Mouse (Mus musculus) hindbrain, embryonic 13.5 days (tissue): Measurements from ENCODE around the gene Rab35. TPM values are rescaled to one million over a fixed set of nuclear protein-coding genes. Genes with fewer than 3 reads are reported as not detected.

ENCODE experiments used
- ATAC-seq: fragments of 200-750 bp; cut with Nextera tagmentation; 2 replicates; pipeline ENCODE4 v1.8.0; 2017; ENCODE audit warnings: moderate TSS enrichment; ENCODE audit not compliant: low FRiP score
- H3K27ac ChIP-seq: fragments of 300-500 bp; sonication (generic); 2 replicates; pipeline ENCODE4 v1.5.1; 2015; ENCODE audit warnings: inconsistent platforms, mild to moderate bottlenecking, moderate library complexity
- H3K27me3 ChIP-seq: fragments of 300-500 bp; sonication (generic); 2 replicates; pipeline ENCODE4 v1.6.1; 2015; ENCODE audit warnings: mild to moderate bottlenecking, inconsistent platforms
- H3K36me3 ChIP-seq: fragments of 300-500 bp; sonication (generic); 2 replicates; pipeline ENCODE4 v1.6.1; 2015; ENCODE audit warnings: mild to moderate bottlenecking, inconsistent platforms
- H3K4me1 ChIP-seq: fragments of 300-500 bp; sonication (generic); replicated peaks from 2 replicates; pipeline ENCODE4 v1.6.1; 2015; ENCODE audit warnings: inconsistent platforms
- H3K4me2 ChIP-seq: fragments of 300-500 bp; sonication (generic); 2 replicates; pipeline ENCODE4 v1.6.1; 2015; ENCODE audit warnings: inconsistent platforms, mild to moderate bottlenecking, moderate library complexity
- H3K4me3 ChIP-seq: fragments of 300-500 bp; sonication (generic); 2 replicates; pipeline ENCODE4 v1.5.1; 2015; ENCODE audit warnings: mild to moderate bottlenecking, inconsistent platforms
- H3K9ac ChIP-seq: fragments of 300-500 bp; sonication (generic); 2 replicates; pipeline ENCODE4 v1.6.1; 2015; ENCODE audit warnings: mild to moderate bottlenecking, inconsistent platforms
- H3K9me3 ChIP-seq: fragments of 300-500 bp; sonication (generic); 2 replicates; pipeline ENCODE4 v1.6.1; 2016; ENCODE audit warnings: inconsistent platforms
- WGBS: fragments of 180-500 bp; shearing (Covaris S2); methylation state at CpG from one replicate; pipeline ENCODE4 v1.1.7; 2015; 5-methylcytosine and 5-hydroxymethylcytosine counted together
- polyA plus RNA-seq: library from polyadenylated mRNA; unstranded; fragments of >200 nt; fragmentation: Nextera tagmentation; extraction: Ambion mirVana; gene quantifications from 2 replicates; pipeline ENCODE4 v1.2.1, GENCODE M21; 2015

Rab35 gene
- polyA plus RNA-seq, 1 experiment from 2014 or later, result 17.8 TPM

GRCm38 (mm10) chr5:115623694-115624440 is 7.8 kb upstream of the Rab35 start:
- WGBS, result 73% methylated on average over 9 of the region's 9 CpGs
- no peak for ATAC-seq
- 0 out of 2 replicates have a peak overlapping the region, but pooled peaks have one; percentile 23 for H3K27ac ChIP-seq

GRCm38 (mm10) chr5:115626237-115626886 is 5.3 kb upstream of the Rab35 start:
- no peak overlapping the region for H3K9ac ChIP-seq
- H3K27me3 ChIP-seq, result no peaks in the 10 kb centered on the region
- WGBS, result 87% methylated on average over 10 of the region's 10 CpGs
- no peak overlapping the region for H3K4me3 ChIP-seq
- H3K36me3 ChIP-seq, result peaks cover 10% of the 10 kb centered on the region
- H3K27ac ChIP-seq, result no peak overlapping the region
- H3K4me2 ChIP-seq, result no peak overlapping the region
- peaks cover 10% of the 10 kb centered on the region for H3K4me1 ChIP-seq
- no peaks in the 10 kb centered on the region for H3K9me3 ChIP-seq
- no peak for ATAC-seq

More at GRCm38 (mm10) chr5:115623694-115624440, 7.8 kb upstream of the Rab35 start:
- Histone ChIP-seq H3K9ac (no peak overlapping the region), H3K4me3 (no peak overlapping the region), H3K27me3 (no peaks in the 10 kb centered on the region), H3K4me1 (no peaks in the 10 kb centered on the region), H3K4me2 (no peak overlapping the region), H3K36me3 (peaks cover 35% of the 10 kb centered on the region), H3K9me3 (no peaks in the 10 kb centered on the region)

DNA sequence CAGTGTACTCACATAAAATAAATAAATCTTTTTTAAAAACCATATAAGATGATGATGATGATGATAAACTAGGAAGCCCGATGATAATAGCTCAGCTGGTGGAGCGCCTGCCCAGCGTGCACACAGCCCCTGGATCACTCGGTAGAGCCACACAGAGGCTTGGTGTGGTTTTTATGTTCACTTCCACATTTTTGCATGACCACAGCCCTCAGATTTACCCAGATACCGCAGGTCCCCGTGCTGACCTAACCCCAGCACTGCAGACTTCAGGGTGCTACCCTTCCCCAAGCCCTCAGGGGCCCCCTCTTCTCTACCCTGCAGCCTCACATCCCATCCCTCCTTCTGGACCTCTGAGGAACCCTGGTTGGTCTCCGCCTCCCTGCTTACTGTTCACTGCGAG is 3.6 kb upstream of the Rab35 start:
- H3K27me3 ChIP-seq, result no peaks in the 10 kb centered on the region
- WGBS, result 81% methylated on average over 8 of the region's 8 CpGs
- no peaks in the 10 kb centered on the region for H3K36me3 ChIP-seq
- H3K27ac ChIP-seq, result no peak overlapping the region
- no peak overlapping the region for H3K9ac ChIP-seq
- ATAC-seq, result no peak
- peaks cover 18% of the 10 kb centered on the region for H3K4me1 ChIP-seq
- no peak overlapping the region for H3K4me3 ChIP-seq
- H3K4me2 ChIP-seq, result no peak overlapping the region
- no peaks in the 10 kb centered on the region for H3K9me3 ChIP-seq

DNA sequence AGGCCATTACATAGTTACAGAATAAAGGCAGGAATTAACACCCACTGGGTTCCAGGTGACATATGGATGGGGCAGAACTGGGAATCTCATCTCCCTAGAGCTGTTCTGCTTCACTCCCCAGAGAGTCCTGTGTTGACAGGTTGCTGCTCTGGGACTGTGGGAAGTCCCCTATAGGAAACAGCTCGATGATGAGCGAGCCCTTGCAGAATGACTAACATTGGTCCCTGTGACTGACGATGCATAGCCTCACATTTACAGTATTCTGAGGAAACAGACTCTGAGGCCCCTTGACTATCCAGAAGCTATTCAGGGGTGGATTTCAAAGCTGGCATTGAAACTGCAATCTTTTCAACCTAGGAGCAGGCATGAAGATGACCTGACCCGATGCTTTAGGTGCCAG is 2.0 kb upstream of the Rab35 start:
- no peak for ATAC-seq
- 91% methylated on average over 4 of the region's 4 CpGs for WGBS
- Histone ChIP-seq H3K27ac (no peak overlapping the region), H3K4me2 (no peak overlapping the region), H3K9me3 (no peaks in the 10 kb centered on the region), H3K4me3 (no peak overlapping the region), H3K9ac (no peak overlapping the region), H3K36me3 (no peaks in the 10 kb centered on the region), H3K27me3 (no peaks in the 10 kb centered on the region), H3K4me1 (peaks cover 34% of the 10 kb centered on the region)

DNA sequence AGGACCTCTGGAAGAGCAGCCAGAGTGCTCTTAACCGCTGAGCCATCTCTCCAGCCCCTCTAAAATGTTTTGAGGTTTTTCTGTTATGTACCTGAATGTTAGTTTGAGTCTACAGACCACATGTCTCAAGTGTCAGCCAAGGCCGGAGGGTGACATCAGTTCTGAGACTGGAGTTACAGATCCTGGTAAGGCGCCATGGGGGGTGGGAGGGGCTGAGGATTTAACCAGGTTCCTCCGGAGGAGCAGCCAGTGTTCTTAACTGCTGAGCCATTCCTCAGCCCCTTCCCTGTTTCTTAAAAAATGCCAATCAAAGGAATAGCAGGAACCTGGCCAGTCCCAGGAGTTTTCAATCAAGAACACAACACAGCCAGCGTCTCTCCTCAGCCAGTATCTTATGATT is 1.4 kb upstream of the Rab35 start:
- WGBS, result 58% methylated on average over 5 of the region's 5 CpGs
- no peak overlapping the region for H3K27ac ChIP-seq

DNA sequence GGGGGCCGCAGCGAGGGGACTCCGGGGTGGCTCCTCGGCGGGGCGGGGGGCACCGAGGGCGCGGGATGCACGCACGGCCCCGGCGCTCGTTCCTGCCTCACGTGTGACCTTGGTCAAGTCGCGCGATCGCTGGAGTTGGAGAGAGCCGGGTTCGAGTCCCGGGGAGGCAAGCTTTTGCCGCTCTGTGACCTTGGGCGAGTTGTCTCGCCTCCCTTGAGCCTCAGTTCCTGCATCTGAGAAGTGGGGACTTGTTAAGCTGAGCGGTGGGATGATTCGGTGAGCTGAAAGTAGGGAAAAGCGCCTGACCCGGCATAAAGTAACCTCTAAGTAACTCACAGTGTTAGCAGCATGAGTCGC is 628 bp downstream of the Rab35 start:
- Histone ChIP-seq H3K4me3 (peak overlapping the region; percentile 93), H3K27me3 (no peaks in the 10 kb centered on the region), H3K9me3 (no peaks in the 10 kb centered on the region), H3K27ac (peak overlapping the region; percentile 87), H3K36me3 (peaks cover 1% of the 10 kb centered on the region; the same call in 1 of the 2 replicates), H3K4me2 (peak overlapping the region; percentile 87), H3K9ac (peak overlapping the region; percentile 90), H3K4me1 (peaks cover 56% of the 10 kb centered on the region)
- 2% methylated on average over 18 of the region's 30 CpGs for WGBS
- 0 out of 2 replicates have a peak, but pooled peaks have one; percentile 3 for ATAC-seq

More for the DNA sequence above, 1.4 kb upstream of the Rab35 start:
- Histone ChIP-seq H3K27me3 (no peaks in the 10 kb centered on the region), H3K36me3 (no peaks in the 10 kb centered on the region), H3K4me3 (peak overlapping the region; percentile 93), H3K9ac (no peak overlapping the region), H3K4me1 (peaks cover 40% of the 10 kb centered on the region), H3K9me3 (no peaks in the 10 kb centered on the region), H3K4me2 (peak overlapping the region; percentile 70; the same call in 1 of the 2 replicates)
- ATAC-seq, result no peak

DNA sequence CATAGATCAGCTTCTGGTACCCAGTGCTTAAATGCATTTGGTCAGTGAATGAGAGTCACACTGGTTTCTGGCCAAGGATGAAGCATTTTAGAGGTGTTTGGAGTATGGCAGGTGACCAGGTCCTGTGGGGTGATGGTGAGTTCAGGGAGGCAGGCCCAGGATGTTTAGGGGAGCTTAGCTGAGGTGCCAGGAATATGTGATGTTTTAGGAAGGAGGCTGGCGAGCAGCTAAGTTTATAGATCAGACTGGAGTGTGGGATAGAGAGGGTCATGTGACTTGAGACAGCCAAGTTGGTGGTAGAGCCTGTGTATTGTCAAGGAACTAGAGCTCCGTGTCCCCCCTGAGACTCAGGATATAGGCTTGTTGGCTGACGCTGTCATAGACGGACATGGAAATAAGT is 1.4 kb downstream of the Rab35 start:
- Histone ChIP-seq H3K4me2 (peak overlapping the region; percentile 87), H3K9ac (peak overlapping the region; percentile 90), H3K9me3 (no peaks in the 10 kb centered on the region), H3K27ac (no peak overlapping the region), H3K4me1 (peaks cover 60% of the 10 kb centered on the region), H3K36me3 (peaks cover 8% of the 10 kb centered on the region), H3K27me3 (no peaks in the 10 kb centered on the region), H3K4me3 (peak overlapping the region; percentile 93)
- ATAC-seq, result no peak
- WGBS, result 61% methylated on average over 4 of the region's 4 CpGs

DNA sequence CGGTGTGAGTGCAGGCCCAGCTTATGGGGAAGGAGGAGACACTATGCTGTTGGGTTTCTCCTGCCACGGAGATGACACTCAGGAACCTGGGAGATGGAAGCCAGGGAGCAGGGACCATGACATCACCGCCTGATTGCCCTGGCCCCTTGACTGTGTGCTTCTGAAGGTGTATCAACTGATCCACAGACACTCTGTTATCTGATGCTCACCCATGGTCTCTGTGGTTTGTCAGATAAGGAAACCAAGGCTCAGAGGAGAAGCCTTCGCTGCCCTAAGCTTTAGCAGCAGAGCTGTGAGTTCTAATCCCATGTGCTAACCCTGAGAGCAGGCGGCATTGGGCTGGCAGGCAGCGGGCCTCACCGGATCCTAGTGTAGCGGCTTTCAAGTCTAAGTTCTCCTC is 2.3 kb downstream of the Rab35 start:
- Histone ChIP-seq H3K27ac (no peak overlapping the region), H3K36me3 (peaks cover 18% of the 10 kb centered on the region), H3K27me3 (no peaks in the 10 kb centered on the region), H3K4me1 (peaks cover 60% of the 10 kb centered on the region), H3K4me3 (no peak overlapping the region; the same call in 1 of the 2 replicates), H3K9ac (0 out of 2 replicates have a peak overlapping the region, but pooled peaks have one; percentile 90), H3K4me2 (0 out of 2 replicates have a peak overlapping the region, but pooled peaks have one; percentile 13), H3K9me3 (no peaks in the 10 kb centered on the region)
- no peak for ATAC-seq
- WGBS, result 92% methylated on average over 8 of the region's 8 CpGs

- H3K4me3 ChIP-seq, result no peak overlapping the region
- H3K9ac ChIP-seq, result peak overlapping the region; percentile 49; the same call in 1 of the 2 replicates
- H3K27me3 ChIP-seq, result no peaks in the 10 kb centered on the region
- no peak overlapping the region for H3K4me2 ChIP-seq
- H3K9me3 ChIP-seq, result no peaks in the 10 kb centered on the region
- H3K36me3 ChIP-seq, result peaks cover 33% of the 10 kb centered on the region
- H3K27ac ChIP-seq, result no peak overlapping the region; the same call in 1 of the 2 replicates
- WGBS, result 68% methylated on average over 6 of the region's 6 CpGs
- no peak for ATAC-seq
- H3K4me1 ChIP-seq, result peaks cover 56% of the 10 kb centered on the region
Measured at GRCm38 (mm10) chr5:115635536-115635935, 3.8 kb downstream of the Rab35 start.

DNA sequence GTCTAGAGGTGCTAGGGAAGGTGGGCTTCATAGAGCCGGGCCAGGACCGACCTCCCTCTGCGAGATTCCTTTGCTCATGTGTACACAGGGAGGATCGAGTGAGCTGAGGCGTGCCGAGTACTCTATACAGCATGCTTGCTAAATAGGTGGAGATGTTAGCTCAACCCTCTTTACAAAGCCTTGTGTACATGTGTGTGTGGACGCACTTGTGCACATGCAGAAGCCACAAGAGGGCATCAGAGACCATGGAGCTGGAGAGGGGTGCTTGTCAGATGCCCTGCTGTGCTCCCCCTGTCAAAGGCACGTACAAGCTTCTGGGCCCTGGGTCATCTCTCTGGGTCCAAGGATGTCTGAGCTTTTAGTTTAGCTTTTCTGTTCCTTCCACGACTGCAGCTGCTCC is 12.5 kb downstream of the Rab35 start:
- H3K27me3 ChIP-seq, result no peaks in the 10 kb centered on the region
- H3K27ac ChIP-seq, result 0 out of 2 replicates have a peak overlapping the region, but pooled peaks have one; percentile 18
- no peaks in the 10 kb centered on the region for H3K9me3 ChIP-seq
- H3K36me3 ChIP-seq, result peaks cover 98% of the 10 kb centered on the region
- H3K9ac ChIP-seq, result no peak overlapping the region
- H3K4me3 ChIP-seq, result no peak overlapping the region
- no peak overlapping the region for H3K4me2 ChIP-seq
- ATAC-seq, result no peak
- 86% methylated on average over 9 of the region's 9 CpGs for WGBS
- H3K4me1 ChIP-seq, result peaks cover 7% of the 10 kb centered on the region; the same call in 1 of the 2 replicates

DNA sequence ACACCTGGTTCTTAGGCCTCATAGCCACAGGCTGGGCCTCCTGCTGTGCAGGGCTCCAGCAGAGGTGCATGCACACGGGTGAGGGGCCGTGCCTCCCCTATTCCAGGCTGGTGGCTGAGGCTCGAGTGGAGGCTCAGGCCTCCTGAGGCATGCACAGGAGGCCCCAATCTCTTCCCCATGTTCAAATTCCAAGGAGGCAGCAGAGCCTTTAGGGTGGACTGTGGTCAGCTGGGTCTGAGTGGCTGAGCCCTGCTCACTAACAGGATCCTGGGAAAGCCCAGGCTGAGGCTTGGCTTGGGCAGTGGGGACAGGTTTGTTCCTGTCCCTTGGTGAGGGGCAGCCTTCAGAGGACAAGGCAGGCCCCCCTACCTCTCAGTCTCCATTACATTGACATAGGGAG is 17.2 kb downstream of the Rab35 start:
- no peak for ATAC-seq
- peaks cover 74% of the 10 kb centered on the region for H3K36me3 ChIP-seq
- WGBS, result 64% methylated on average over 3 of the region's 3 CpGs

DNA sequence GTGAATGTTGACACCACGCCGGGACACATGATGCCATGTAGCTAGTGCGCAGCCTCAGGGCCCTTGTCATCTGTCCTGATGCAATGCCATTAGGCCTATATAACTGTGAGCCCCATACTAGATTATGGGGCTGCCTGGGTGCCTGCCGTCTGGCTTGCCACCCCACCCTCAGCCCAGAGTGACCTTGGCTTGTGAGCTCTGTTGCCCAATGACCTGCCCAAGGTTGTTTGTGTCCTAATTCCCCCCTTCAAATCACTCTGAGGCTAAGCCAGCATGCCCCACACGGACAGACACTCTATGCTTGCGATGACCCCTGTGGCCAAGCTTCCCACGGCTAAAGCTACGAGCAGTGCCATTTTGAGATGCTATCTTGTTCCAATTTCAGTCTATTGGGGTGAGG is 18.0 kb downstream of the Rab35 start:
- H3K9ac ChIP-seq, result no peak overlapping the region
- H3K27me3 ChIP-seq, result no peaks in the 10 kb centered on the region
- no peaks in the 10 kb centered on the region for H3K9me3 ChIP-seq
- no peak overlapping the region for H3K27ac ChIP-seq
- peaks cover 33% of the 10 kb centered on the region for H3K4me1 ChIP-seq
- no peak for ATAC-seq
- no peak overlapping the region for H3K4me3 ChIP-seq
- WGBS, result 84% methylated on average over 8 of the region's 8 CpGs
- peaks cover 70% of the 10 kb centered on the region for H3K36me3 ChIP-seq
- H3K4me2 ChIP-seq, result no peak overlapping the region

More for the DNA sequence above, 17.2 kb downstream of the Rab35 start:
- no peaks in the 10 kb centered on the region for H3K9me3 ChIP-seq
- H3K9ac ChIP-seq, result 0 out of 2 replicates have a peak overlapping the region, but pooled peaks have one; percentile 29
- H3K4me2 ChIP-seq, result no peak overlapping the region
- H3K27ac ChIP-seq, result 0 out of 2 replicates have a peak overlapping the region, but pooled peaks have one; percentile 60
- H3K27me3 ChIP-seq, result no peaks in the 10 kb centered on the region
- no peak overlapping the region for H3K4me3 ChIP-seq
- peaks cover 33% of the 10 kb centered on the region for H3K4me1 ChIP-seq
